Mouse (Mus musculus) limb, embryonic 14.5 days (tissue): ENCODE results near the gene Kpna2. TPM values are rescaled to one million over a fixed set of nuclear protein-coding genes. Genes with fewer than 3 reads are reported as not detected.
A peak's percentile ranks its signal among the peaks of the same experiment; 100 is the strongest.

Source experiments
- ATAC-seq: fragments of 200-750 bp; cut with Nextera tagmentation; 2 replicates; pipeline ENCODE4 v1.8.0; 2017; ENCODE audit warnings: low read depth, moderate number of reproducible peaks, moderate TSS enrichment; ENCODE audit not compliant: low FRiP score
- DNase-seq: peaks from one replicate; pipeline ENCODE4 v3.0.0-alpha.2; 2015; ENCODE audit warnings: low spot score
- H3K27ac ChIP-seq: fragments of 300-500 bp; sonication (generic); replicated peaks from 2 replicates; pipeline ENCODE4 v1.5.1; 2014; ENCODE audit warnings: low read depth, mild to moderate bottlenecking, low read length, moderate library complexity, mixed read lengths
- H3K27me3 ChIP-seq: fragments of 300-500 bp; sonication (generic); 2 replicates; pipeline ENCODE4 v1.6.1; 2014; ENCODE audit warnings: low read length, mixed read lengths; ENCODE audit not compliant: control insufficient read depth, insufficient read depth
- H3K36me3 ChIP-seq: fragments of 300-500 bp; sonication (generic); 2 replicates; pipeline ENCODE4 v1.6.1; 2014; ENCODE audit warnings: mild to moderate bottlenecking, low read length, moderate library complexity, mixed read lengths; ENCODE audit not compliant: control insufficient read depth, insufficient read depth
- H3K4me1 ChIP-seq: fragments of 300-500 bp; sonication (generic); 2 replicates; pipeline ENCODE4 v1.6.1; 2014; ENCODE audit warnings: antibody characterized with exemption, low read length, mixed read lengths; ENCODE audit not compliant: control insufficient read depth, insufficient read depth
- H3K4me2 ChIP-seq: fragments of 300-500 bp; sonication (generic); replicated peaks from 2 replicates; pipeline ENCODE4 v1.6.1; 2014; ENCODE audit warnings: low read depth, mild to moderate bottlenecking, low read length, moderate library complexity; ENCODE audit not compliant: severe bottlenecking
- H3K4me3 ChIP-seq: fragments of 300-500 bp; sonication (generic); replicated peaks from 2 replicates; pipeline ENCODE4 v1.5.1; 2014; ENCODE audit warnings: low read length
- H3K9ac ChIP-seq: fragments of 300-500 bp; sonication (generic); 2 replicates; pipeline ENCODE4 v1.6.1; 2014; ENCODE audit warnings: mild to moderate bottlenecking, low read depth, low read length, moderate library complexity; ENCODE audit not compliant: severe bottlenecking
- H3K9me3 ChIP-seq: fragments of 300-500 bp; sonication (generic); 2 replicates; pipeline ENCODE4 v1.6.1; 2016; ENCODE audit warnings: low read length; ENCODE audit not compliant: control insufficient read depth
- POLR2A ChIP-seq: fragments of 200-500 bp; IDR thresholded peaks from 2 replicates; pipeline ENCODE4 v1.8.0; 2012; ENCODE audit warnings: inconsistent platforms, mild to moderate bottlenecking, moderate library complexity, borderline replicate concordance; ENCODE audit not compliant: insufficient read depth, insufficient read length; ENCODE audit errors: extremely low read depth
- WGBS: fragments of 180-500 bp; shearing (Covaris S2); extraction: QIAGEN DNeasy Blood & Tissue Kit; methylation state at CpG from one replicate; pipeline ENCODE4 v1.1.7; 2014; 5-methylcytosine and 5-hydroxymethylcytosine counted together
- polyA plus RNA-seq, 2 experiments: library from polyadenylated mRNA; depleted of rRNA in 1 of 2; stranded (reverse) in 1 of 2; unstranded in 1 of 2; fragments of >200 nt; fragmentation: Nextera tagmentation in 1 of 2; extraction: Ambion mirVana in 1 of 2; gene quantifications; 2 replicates each; pipeline versions ENCODE4 v1.2.1 to v1.2.3; 2012 to 2014

The Kpna2 gene
- polyA plus RNA-seq, 2 experiments: 224 to 291 TPM

GRCm38 (mm10) chr11:107028275-107028618 lies 28.9 kb upstream of the Kpna2 start:
- 0 out of 2 replicates have a peak, but pooled peaks have one; percentile 1 for TF ChIP-seq POLR2A
- Histone ChIP-seq H3K36me3 (no peaks in the 10 kb centered on the region; the same call in none of the 2 replicates), H3K4me2 (peak overlapping the region; percentile 76), H3K27ac (no peak overlapping the region; the same call in 1 of the 2 replicates), H3K9ac (peak overlapping the region; percentile 63), H3K4me1 (peaks cover 13% of the 10 kb centered on the region), H3K9me3 (no peaks in the 10 kb centered on the region), H3K27me3 (peaks cover 10% of the 10 kb centered on the region), H3K4me3 (peak overlapping the region; percentile 65)
- no peak for DNase-seq
- peak; percentile 60 for ATAC-seq
- WGBS: 2% methylated on average over 29 of the region's 29 CpGs

- Histone ChIP-seq H3K36me3 (no peaks in the 10 kb centered on the region; the same call in 1 of the 2 replicates), H3K4me3 (peak overlapping the region; percentile 65), H3K4me1 (peaks cover 13% of the 10 kb centered on the region), H3K9me3 (no peaks in the 10 kb centered on the region), H3K9ac (peak overlapping the region; percentile 63), H3K4me2 (peak overlapping the region; percentile 76), H3K27me3 (peaks cover 10% of the 10 kb centered on the region), H3K27ac (peak overlapping the region; percentile 26; the same call in 1 of the 2 replicates)
- under 1% methylated on average over 67 of the region's 107 CpGs for WGBS
- ATAC-seq: peak; percentile 90
- TF ChIP-seq POLR2A: 0 out of 2 replicates have a peak, but pooled peaks have one; percentile 45
- DNase-seq: peak; percentile 90
Measured at GRCm38 (mm10) chr11:107027431-107028274, 28.3 kb upstream of the Kpna2 start.

GRCm38 (mm10) chr11:107026554-107027430 lies 27.5 kb upstream of the Kpna2 start:
- no peak for TF ChIP-seq POLR2A
- H3K9ac ChIP-seq: no peak overlapping the region
- no peak overlapping the region for H3K27ac ChIP-seq
- H3K4me1 ChIP-seq: peaks cover 13% of the 10 kb centered on the region
- 7% methylated on average over 12 of the region's 12 CpGs for WGBS
- H3K36me3 ChIP-seq: no peaks in the 10 kb centered on the region
- H3K4me2 ChIP-seq: peak overlapping the region; percentile 93
- H3K27me3 ChIP-seq: peaks cover 10% of the 10 kb centered on the region
- H3K9me3 ChIP-seq: no peaks in the 10 kb centered on the region
- ATAC-seq (no peak), DNase-seq (peak; percentile 48)
- H3K4me3 ChIP-seq: peak overlapping the region; percentile 65

- ATAC-seq (no peak), DNase-seq (no peak)
- Histone ChIP-seq H3K36me3 (no peaks in the 10 kb centered on the region), H3K9ac (peak within 1 kb of the TSS; percentile 62), H3K4me2 (peak within 1 kb of the TSS; percentile 93), H3K4me1 (peaks cover 13% of the 10 kb centered on the region), H3K4me3 (peak within 1 kb of the TSS; percentile 47), H3K9me3 (no peaks in the 10 kb centered on the region), H3K27ac (no peak within 1 kb of the TSS), H3K27me3 (peaks cover 10% of the 10 kb centered on the region)
- under 1% methylated on average over 45 of the region's 45 CpGs for WGBS
- TF ChIP-seq POLR2A: no peak
Measured at GRCm38 (mm10) chr11:107025411-107026321, 26.3 kb upstream of the Kpna2 start, which contains the start of gene 1810010H24Rik. Gene 1810010H24Rik (plus strand): TSS chr11:107025681.
